ENCODE assay signal across 10 mouse cellular contexts in the genomic region with DNA sequence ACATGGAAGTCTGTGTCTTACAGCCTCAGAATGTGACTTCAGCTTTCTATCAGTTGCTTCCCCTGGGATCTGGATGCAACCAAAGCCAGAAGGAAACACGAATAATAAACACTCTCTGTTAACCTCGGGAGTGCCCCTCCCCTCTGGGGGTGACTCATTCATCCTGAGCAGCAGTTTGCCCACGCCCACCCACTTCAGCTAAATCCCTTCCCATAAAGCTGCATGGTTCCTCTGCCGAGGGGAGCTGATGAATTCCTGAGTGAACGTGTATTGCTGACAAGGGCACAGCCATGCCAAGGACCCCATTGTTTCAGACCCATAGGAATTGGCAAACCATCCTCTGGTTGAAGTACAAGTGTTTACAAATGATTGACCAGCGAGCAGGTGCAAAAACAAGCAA. TPM values are rescaled to one million over a fixed set of nuclear protein-coding genes. Genes with fewer than 3 reads are reported as not detected.
DNase-seq lines count a peak whose midpoint lies in the region; ATAC-seq lines count a peak whose summit lies in the region.
"Had no signal": no experiment of that assay in that cellular context is flagged by ENCODE, and none has a peak within 500 bp of the region (broad histone marks: within the 10 kb centered on the region; RNA-seq: fewer than 3 reads in every experiment).

No protein-coding gene starts in this region.

- H3K4me2 ChIP-seq in neural tube, embryonic 15.5 days, result peak overlapping the region; percentile 11; the same call in 1 of the 2 replicates
- no peak overlapping the region for H3K4me2 ChIP-seq in kidney, embryonic 16.5 days (replicated peaks; ENCODE audit: low read depth, low read length)

- H3K9me3 ChIP-seq in neural tube, embryonic 15.5 days (replicated peaks), result no peaks in the 10 kb centered on the region
- no peaks in the 10 kb centered on the region for H3K9me3 ChIP-seq in kidney, embryonic 16.5 days (ENCODE audit: low read length)

- H3K9ac ChIP-seq in neural tube, embryonic 15.5 days (replicated peaks), result no peak overlapping the region
- no peak overlapping the region for H3K9ac ChIP-seq in kidney, embryonic 16.5 days (replicated peaks; ENCODE audit: low read length)

- 0 out of 2 replicates have a peak, but pooled peaks cover 4% of the 10 kb centered on the region for H3K4me1 ChIP-seq in neural tube, embryonic 15.5 days
- no peaks in the 10 kb centered on the region for H3K4me1 ChIP-seq in kidney, embryonic 16.5 days (ENCODE audit: insufficient read depth, low read length)

- H3K27me3 ChIP-seq in neural tube, embryonic 15.5 days (replicated peaks), result no peaks in the 10 kb centered on the region
- no peaks in the 10 kb centered on the region for H3K27me3 ChIP-seq in kidney, embryonic 16.5 days (ENCODE audit: insufficient read depth, low read length)

- no peaks in the 10 kb centered on the region for H3K36me3 ChIP-seq in neural tube, embryonic 15.5 days
- no peaks in the 10 kb centered on the region for H3K36me3 ChIP-seq in kidney, embryonic 16.5 days (ENCODE audit: insufficient read depth, low read length)
- H3K36me3 ChIP-seq: G1E had no signal

- intact Hi-C loops in heart, postnatal 10 days (cut with DNase I), result no loop called here

- 14% methylated on average over 6 of the region's 6 CpGs for WGBS in neural tube, embryonic 15.5 days
- 13% methylated on average over 6 of the region's 6 CpGs for WGBS in kidney, embryonic 16.5 days

- DNase-seq in heart, postnatal 10 days, result peak; percentile 8 to 10
- no peak for DNase-seq in heart, adult 9 months (ENCODE audit: low spot score in 2 of 2)
- DNase-seq in neural tube, embryonic 10.5 days (ENCODE audit: extremely low spot score, low spot score), result no peak
- peak; percentile 2 for DNase-seq in lung, postnatal 25 days (ENCODE audit: low spot score)
- DNase-seq in cerebellum, postnatal 10 days, result no peak
- no peak for DNase-seq in gastrocnemius, postnatal 10 days
- DNase-seq: gastrocnemius, postnatal 25 days had no signal

- no peak overlapping the region for H3K4me3 ChIP-seq in neural tube, embryonic 15.5 days (replicated peaks)
- no peak overlapping the region for H3K4me3 ChIP-seq in kidney, embryonic 16.5 days (ENCODE audit: low read length)

- H3K27ac ChIP-seq in neural tube, embryonic 15.5 days (replicated peaks), result no peak overlapping the region
- no peak overlapping the region for H3K27ac ChIP-seq in kidney, embryonic 16.5 days (ENCODE audit: low read length)

- ATAC-seq in neural tube, embryonic 15.5 days (ENCODE audit: low FRiP score), result no peak
- 0 out of 2 replicates have a peak, but pooled peaks have one; percentile 23 for ATAC-seq in kidney, embryonic 16.5 days (ENCODE audit: low FRiP score, low TSS enrichment)

RNA-seq across cellular contexts. Expression of gene Grip1, which starts 45.3 kb away (rescaled TPM):
- total RNA-seq in heart, postnatal 10 days (2021), result 1 to 10 TPM; 1.0 to 1.4 TPM
- polyA plus RNA-seq in neural tube, embryonic 15.5 days (2015; fragmentation: Nextera tagmentation; extraction: Ambion mirVana), result 18.3 and 21.7 TPM in 2 replicates
- polyA plus RNA-seq in kidney, embryonic 16.5 days (2015; fragmentation: Nextera tagmentation; extraction: Ambion mirVana), result 3.3 and 3.5 TPM in 2 replicates
- total RNA-seq in gastrocnemius, postnatal 10 days (2021), result under 1 TPM; 0.61 to 0.88 TPM
- polyA plus RNA-seq: G1E had no signal

Comparison
In these comparisons a context has a peak if more than half of its experiments do, and no peak if none do; other contexts are left out.
1. DNase-seq: peak in heart, postnatal 10 days (2 of 2) and lung, postnatal 25 days (single experiment); none in heart, adult 9 months (0 of 2), neural tube, embryonic 10.5 days (single experiment), cerebellum, postnatal 10 days (0 of 2) and gastrocnemius, postnatal 10 days (single experiment).